Mouse (Mus musculus) CH12.LX (cell line): Measurements from ENCODE around the gene Gm20388.

ENCODE experiments used
- CHD1 ChIP-seq: IDR thresholded peaks from 2 replicates; pipeline ENCODE4 v1.6.1; 2012; ENCODE audit warnings: low read depth, low read length, improper control_type of control experiment, inconsistent platforms
- CTCF ChIP-seq, 2 experiments: IDR thresholded peaks in 1 of 2; conservative IDR thresholded peaks in 1 of 2; 2 replicates each; pipeline ENCODE4 v1.5.1; 2011 to 2012; ENCODE audit warnings: low read depth in 2 of 2, low read length in 2 of 2, improper control_type of control experiment in 1 of 2, inconsistent platforms in 1 of 2, mild to moderate bottlenecking in 1 of 2, moderate library complexity in 1 of 2
- EP300 ChIP-seq: IDR thresholded peaks from 2 replicates; pipeline ENCODE4 v1.6.1; 2011; ENCODE audit warnings: low read length, improper control_type of control experiment
- GABPA ChIP-seq: IDR thresholded peaks from 2 replicates; pipeline ENCODE4 v1.6.1; 2012; ENCODE audit warnings: low read depth, low read length, improper control_type of control experiment, inconsistent platforms; ENCODE audit not compliant: insufficient replicate concordance
- JUN ChIP-seq: IDR thresholded peaks from 2 replicates; pipeline ENCODE4 v1.6.1; 2011; ENCODE audit warnings: low read depth, mild to moderate bottlenecking, low read length, improper control_type of control experiment, moderate library complexity; ENCODE audit not compliant: insufficient read depth
- MEF2A ChIP-seq: IDR thresholded peaks from 2 replicates; pipeline ENCODE4 v1.6.1; 2014; ENCODE audit warnings: low read depth, mild to moderate bottlenecking, inconsistent platforms, low read length, improper control_type of control experiment, borderline replicate concordance
- POLR2A ChIP-seq: IDR thresholded peaks from 2 replicates; pipeline ENCODE4 v1.6.1; 2011; ENCODE audit warnings: low read depth, mild to moderate bottlenecking, improper control_type of control experiment, low read length
- SIN3A ChIP-seq: IDR thresholded peaks from 2 replicates; pipeline ENCODE4 v1.6.1; 2012; ENCODE audit warnings: low read length, improper control_type of control experiment, inconsistent platforms
- SMC3 ChIP-seq: IDR thresholded peaks from 2 replicates; pipeline ENCODE4 v1.6.1; 2011; ENCODE audit warnings: low read depth, low read length, improper control_type of control experiment
- TCF12 ChIP-seq: IDR thresholded peaks from 2 replicates; pipeline ENCODE4 v1.6.1; 2014; ENCODE audit warnings: low read depth, mild to moderate bottlenecking, inconsistent platforms, low read length, improper control_type of control experiment
- ZMIZ1 ChIP-seq: IDR thresholded peaks from 2 replicates; pipeline ENCODE4 v1.6.1; 2012; ENCODE audit warnings: low read depth, mild to moderate bottlenecking, inconsistent platforms, low read length, improper control_type of control experiment

GRCm38 (mm10) chr8:120552509-120552908 is 641.9 kb downstream of the Gm20388 start:
- TF ChIP-seq POLR2A (no peak), CTCF (conservative IDR thresholded peaks at IDR 0.05 in 1 of 2, IDR thresholded peaks at IDR 0.05 in 1 of 2; ENCODE audit: low read depth in 2 of 2, low read length in 2 of 2) (no peak), MEF2A (no peak), SIN3A (no peak), EP300 (no peak), TCF12 (no peak), JUN (no peak), ZMIZ1 (no peak), CHD1 (no peak), GABPA (no peak), SMC3 (no peak)
